Mouse (Mus musculus) liver, embryonic 14.5 days (tissue): ENCODE results near the gene Ctnnb1.

Experiments
- CTCF ChIP-seq: IDR thresholded peaks from 2 replicates; pipeline ENCODE4 v1.5.1; 2016; ENCODE audit warnings: antibody characterized with exemption, low read depth, control low read depth
- EP300 ChIP-seq: IDR thresholded peaks from 2 replicates; pipeline ENCODE4 v1.6.1; 2016; ENCODE audit warnings: antibody characterized with exemption, low read depth

DNA sequence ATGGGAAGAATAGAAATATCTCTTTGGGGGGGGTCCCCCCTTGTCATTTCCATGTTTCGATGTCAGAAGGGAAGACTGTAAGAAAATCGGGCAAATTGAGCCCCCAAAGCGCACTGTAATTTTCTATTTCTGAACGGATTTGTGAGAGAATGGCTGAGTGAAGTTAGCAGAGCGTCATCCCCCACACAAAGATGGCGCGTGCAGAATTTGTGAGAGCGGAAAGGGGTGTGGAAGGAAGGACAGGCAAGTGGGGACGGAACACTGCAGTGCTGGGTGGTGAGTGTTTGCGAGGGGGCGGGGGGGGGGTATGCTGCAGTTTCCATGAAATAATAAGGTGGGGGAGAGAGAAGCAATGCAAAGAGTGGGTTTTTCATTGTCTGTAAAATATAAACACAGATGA lies at the start of gene Ctnnb1:
- no peak for TF ChIP-seq CTCF
- no peak for TF ChIP-seq EP300
